Mouse (Mus musculus): ENCODE data around the gene Rai14. TPM values are rescaled to one million over a fixed set of nuclear protein-coding genes. Genes with fewer than 3 reads are reported as not detected.

Rai14 gene
- total and polyA plus RNA-seq, 3 experiments, result not detected

DNA sequence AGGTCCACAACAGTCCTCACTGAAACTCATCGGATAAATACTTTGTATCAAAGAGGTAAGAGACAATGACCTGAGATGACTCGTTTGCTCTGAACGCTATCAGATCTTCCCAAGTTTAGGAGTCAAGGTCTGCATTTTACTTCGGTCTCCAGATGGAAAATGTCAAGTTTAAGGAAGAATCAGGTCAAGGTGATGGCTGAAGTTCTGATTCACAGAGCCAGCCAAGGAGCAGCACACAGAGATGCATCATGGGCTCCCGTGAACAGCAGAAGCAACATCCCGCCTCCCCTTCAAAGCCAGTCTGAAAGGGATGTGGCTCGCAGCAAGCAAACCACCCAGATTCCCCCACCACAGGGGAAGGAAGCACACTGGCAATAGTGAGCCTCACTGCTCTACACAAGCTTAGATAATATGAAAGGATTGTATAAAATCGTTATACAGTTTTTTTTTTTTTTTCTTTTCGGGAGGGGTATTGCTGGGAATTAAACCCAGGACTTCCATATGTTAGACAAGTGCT, 30.7 kb downstream of the Rai14 start:
- no peak overlapping the region for H3K9ac ChIP-seq (ENCODE audit: control insufficient read depth, low read depth, low read length, poor library complexity, severe bottlenecking)
- H3K27ac ChIP-seq (ENCODE audit: control insufficient read depth, low read depth, low read length), result no peak overlapping the region
- TF ChIP-seq CTCF (IDR thresholded peaks at IDR 0.05 in 2 of 3, conservative IDR thresholded peaks at IDR 0.05 in 1 of 3; ENCODE audit: control insufficient read depth in 1 of 3, insufficient read depth in 1 of 3, low read depth in 2 of 3, low read length in 3 of 3, poor library complexity in 1 of 3, severe bottlenecking in 1 of 3) (no peak), MAX (IDR thresholded peaks at IDR 0.05; ENCODE audit: low read length) (no peak), NELFE (IDR thresholded peaks at IDR 0.05; ENCODE audit: low read depth, low read length) (no peak), POLR2AphosphoS5 (IDR thresholded peaks at IDR 0.05; ENCODE audit: borderline replicate concordance, low read depth, low read length) (no peak), ELF1 (IDR thresholded peaks at IDR 0.05; ENCODE audit: low read depth, low read length) (no peak), KAT2A (conservative IDR thresholded peaks at IDR 0.05; ENCODE audit: low read depth, low read length) (no peak)
- no peaks in the 10 kb centered on the region for H3K36me3 ChIP-seq (ENCODE audit: control insufficient read depth in 1 of 2, insufficient read depth in 2 of 2, low read length in 2 of 2)
- H3K4me3 ChIP-seq (ENCODE audit: control insufficient read depth in 1 of 2, insufficient read depth in 1 of 2, low read depth in 2 of 2, low read length in 2 of 2), result no peak overlapping the region
- no peaks in the 10 kb centered on the region for H3K9me3 ChIP-seq (replicated peaks; ENCODE audit: insufficient read depth, low read length)
- H3K79me2 ChIP-seq (ENCODE audit: control insufficient read depth, insufficient read depth, low read length, poor library complexity), result no peaks in the 10 kb centered on the region
- DNase-seq (ENCODE audit: low read depth, low spot score), result no peak
- no peaks in the 10 kb centered on the region for H3K4me1 ChIP-seq (ENCODE audit: control insufficient read depth in 1 of 2, insufficient read depth in 2 of 2, low read length in 2 of 2)
- H3K27me3 ChIP-seq (ENCODE audit: control insufficient read depth in 1 of 2, insufficient read depth in 2 of 2, low read length in 2 of 2), result no peaks in the 10 kb centered on the region

GRCm38 (mm10) chr15:10680514-10680913, 33.9 kb downstream of the Rai14 start:
- no peak overlapping the region for H3K27ac ChIP-seq (ENCODE audit: control insufficient read depth, low read depth, low read length)
- no peaks in the 10 kb centered on the region for H3K27me3 ChIP-seq (ENCODE audit: control insufficient read depth in 1 of 2, insufficient read depth in 2 of 2, low read length in 2 of 2)
- no peak for DNase-seq (ENCODE audit: low read depth, low spot score)
- no peak overlapping the region for H3K4me3 ChIP-seq (ENCODE audit: control insufficient read depth in 1 of 2, insufficient read depth in 1 of 2, low read depth in 2 of 2, low read length in 2 of 2)
- no peaks in the 10 kb centered on the region for H3K4me1 ChIP-seq (ENCODE audit: control insufficient read depth in 1 of 2, insufficient read depth in 2 of 2, low read length in 2 of 2)
- no peak overlapping the region for H3K9ac ChIP-seq (ENCODE audit: control insufficient read depth, low read depth, low read length, poor library complexity, severe bottlenecking)
- H3K36me3 ChIP-seq (ENCODE audit: control insufficient read depth in 1 of 2, insufficient read depth in 2 of 2, low read length in 2 of 2), result no peaks in the 10 kb centered on the region
- H3K9me3 ChIP-seq (replicated peaks; ENCODE audit: insufficient read depth, low read length), result no peaks in the 10 kb centered on the region
- no peak for TF ChIP-seq SMC3 (IDR thresholded peaks at IDR 0.05; ENCODE audit: low read depth, low read length)
- no peak for TF ChIP-seq KAT2A (conservative IDR thresholded peaks at IDR 0.05; ENCODE audit: low read depth, low read length)
- TF ChIP-seq SIN3A (IDR thresholded peaks at IDR 0.05; ENCODE audit: low read length), result no peak
- TF ChIP-seq ZMIZ1 (IDR thresholded peaks at IDR 0.05; ENCODE audit: low read depth, low read length), result no peak
- TF ChIP-seq TCF12 (IDR thresholded peaks at IDR 0.05; ENCODE audit: low read depth, low read length), result no peak
- no peak for TF ChIP-seq ZKSCAN1 (IDR thresholded peaks at IDR 0.05; ENCODE audit: low read depth, low read length)
- TF ChIP-seq MAFK (IDR thresholded peaks at IDR 0.05; ENCODE audit: borderline replicate concordance, low read depth, low read length), result no peak
- TF ChIP-seq MYC (IDR thresholded peaks at IDR 0.05; ENCODE audit: low read depth, low read length), result no peak
- no peak for TF ChIP-seq ZC3H11A (IDR thresholded peaks at IDR 0.05; ENCODE audit: low read depth, low read length)
- TF ChIP-seq POLR2AphosphoS5 (IDR thresholded peaks at IDR 0.05; ENCODE audit: borderline replicate concordance, low read depth, low read length), result no peak
- TF ChIP-seq TAL1 (IDR thresholded peaks at IDR 0.05; ENCODE audit: low read length), result no peak
- TF ChIP-seq MEF2A (IDR thresholded peaks at IDR 0.05; ENCODE audit: extremely low read depth, insufficient replicate concordance, low read depth, low read length, poor library complexity, severe bottlenecking), result no peak
- TF ChIP-seq NRF1 (IDR thresholded peaks at IDR 0.05; ENCODE audit: insufficient read depth, low read depth, low read length, poor library complexity, severe bottlenecking), result no peak
- TF ChIP-seq GATA1 (IDR thresholded peaks at IDR 0.05; ENCODE audit: low read depth, low read length), result no peak
- TF ChIP-seq BHLHE40 (IDR thresholded peaks at IDR 0.05; ENCODE audit: borderline replicate concordance, low read depth, low read length), result no peak
- TF ChIP-seq UBTF (IDR thresholded peaks at IDR 0.05; ENCODE audit: borderline replicate concordance, insufficient read depth, low read depth, low read length), result no peak
- no peak for TF ChIP-seq CTCF (IDR thresholded peaks at IDR 0.05 in 2 of 3, conservative IDR thresholded peaks at IDR 0.05 in 1 of 3; ENCODE audit: control insufficient read depth in 1 of 3, insufficient read depth in 1 of 3, low read depth in 2 of 3, low read length in 3 of 3, poor library complexity in 1 of 3, severe bottlenecking in 1 of 3)
- no peak for TF ChIP-seq JUND (IDR thresholded peaks at IDR 0.05; ENCODE audit: low read depth, low read length)
- no peak for TF ChIP-seq MAZ (IDR thresholded peaks at IDR 0.05; ENCODE audit: low read depth, low read length)
- TF ChIP-seq HCFC1 (IDR thresholded peaks at IDR 0.05; ENCODE audit: low read depth, low read length), result no peak
- no peaks in the 10 kb centered on the region for H3K79me2 ChIP-seq (ENCODE audit: control insufficient read depth, insufficient read depth, low read length, poor library complexity)

Measured in MEL (cell line).